Mouse (Mus musculus): ENCODE measurements around the gene Cfap46. TPM values are rescaled to one million over a fixed set of nuclear protein-coding genes. Genes with fewer than 3 reads are reported as not detected.

The Cfap46 gene
- polyA plus RNA-seq, 1 experiment, result not detected

Other genes with a start within 250 kb of the Cfap46 start
- gene Nkx6-2, start 101.0 kb downstream of the Cfap46 start, polyA plus RNA-seq (2012; rRNA removed), result not detected in 2 replicates
- gene Adgra1, start 150.4 kb upstream of the Cfap46 start, polyA plus RNA-seq (2012; rRNA removed), result 0.07 TPM in 2 replicates
- 0.11 and 0.18 TPM in 2 replicates for gene Kndc1, start 210.9 kb upstream of the Cfap46 start, polyA plus RNA-seq (2012; rRNA removed)

All from large intestine, adult 2 months (tissue).